Mouse (Mus musculus) lung, postnatal 25 days (tissue): Measurements from ENCODE around the gene Garem2.

Experiments used
- DNase-seq: peaks from one replicate; pipeline ENCODE4 v3.0.0; 2022; ENCODE audit warnings: low spot score

Garem2 gene

GRCm38 (mm10) chr5:30111771-30112170 is 6.8 kb downstream of the Garem2 start:
- DNase-seq = no peak

- DNase-seq = no peak
These were observed 7.6 kb downstream of the Garem2 start for GRCm38 (mm10) chr5:30112533-30113068.

GRCm38 (mm10) chr5:30113881-30114760 is 9.2 kb downstream of the Garem2 start:
- DNase-seq = peak; percentile 24

DNA sequence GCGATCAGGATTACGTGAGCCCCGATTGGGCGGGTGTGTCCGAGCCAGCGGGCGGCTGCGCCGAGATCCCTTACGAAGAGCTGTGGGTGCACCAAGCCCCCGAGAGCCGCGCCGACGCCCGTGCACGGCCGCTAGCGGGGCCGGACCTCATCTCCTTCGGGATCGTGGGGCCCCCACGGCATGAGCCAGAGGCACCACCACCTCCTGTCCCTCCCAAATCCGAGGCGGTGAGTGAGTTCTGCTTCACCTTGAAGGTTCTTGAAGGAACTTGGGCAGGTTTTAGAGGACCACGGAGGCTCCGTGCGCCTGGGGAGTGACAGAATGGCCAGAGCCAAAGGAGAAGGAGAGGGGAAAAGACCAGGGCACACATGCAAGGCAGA is 9.8 kb downstream of the Garem2 start:
- no peak for DNase-seq

- DNase-seq = no peak
These were observed 10.8 kb downstream of the Garem2 start for GRCm38 (mm10) chr5:30115718-30116117.

DNA sequence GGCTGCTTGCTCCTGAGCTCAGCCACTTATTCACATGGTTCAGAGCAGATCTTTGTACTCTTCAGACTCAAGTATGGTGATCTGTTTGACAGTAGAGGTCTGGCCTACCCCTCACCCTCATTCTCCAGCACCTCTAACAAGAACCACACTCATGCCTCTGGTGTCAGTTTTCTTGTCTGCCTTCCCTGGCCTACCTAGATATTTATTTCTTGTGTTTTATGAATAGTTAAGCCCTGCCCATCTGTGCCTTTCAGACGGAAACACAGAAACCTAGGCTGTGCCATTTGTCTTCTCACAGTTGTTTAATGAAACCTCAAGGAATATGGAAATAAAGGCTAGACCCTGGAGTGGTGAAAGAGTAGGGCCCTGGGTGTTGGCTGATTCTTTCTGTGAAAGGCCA is 13.1 kb downstream of the Garem2 start:
- DNase-seq = no peak

DNA sequence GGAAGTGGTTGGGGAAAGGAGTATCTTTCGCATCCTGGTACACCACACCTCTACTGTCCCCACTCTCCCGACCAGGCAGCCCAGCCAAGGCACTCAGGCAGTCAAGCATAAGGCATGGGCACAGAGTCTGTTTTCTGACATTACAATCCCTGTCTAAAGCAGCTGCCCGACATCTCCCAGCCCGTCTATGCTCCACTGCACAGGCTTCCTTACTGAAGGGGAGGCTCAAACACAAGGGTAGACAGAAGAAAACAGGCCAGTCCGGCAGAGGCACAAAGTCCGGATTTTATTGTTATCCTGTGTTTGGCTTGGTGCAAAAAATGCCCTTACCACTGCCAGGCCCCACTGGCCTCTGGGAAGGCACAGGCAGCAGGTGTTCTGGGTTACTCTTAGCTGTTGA is 14.2 kb downstream of the Garem2 start:
- no peak for DNase-seq

- DNase-seq = no peak
These were observed 15.1 kb downstream of the Garem2 start for GRCm38 (mm10) chr5:30120106-30120505.

GRCm38 (mm10) chr5:30122481-30122880 is 17.5 kb downstream of the Garem2 start:
- no peak for DNase-seq

DNA sequence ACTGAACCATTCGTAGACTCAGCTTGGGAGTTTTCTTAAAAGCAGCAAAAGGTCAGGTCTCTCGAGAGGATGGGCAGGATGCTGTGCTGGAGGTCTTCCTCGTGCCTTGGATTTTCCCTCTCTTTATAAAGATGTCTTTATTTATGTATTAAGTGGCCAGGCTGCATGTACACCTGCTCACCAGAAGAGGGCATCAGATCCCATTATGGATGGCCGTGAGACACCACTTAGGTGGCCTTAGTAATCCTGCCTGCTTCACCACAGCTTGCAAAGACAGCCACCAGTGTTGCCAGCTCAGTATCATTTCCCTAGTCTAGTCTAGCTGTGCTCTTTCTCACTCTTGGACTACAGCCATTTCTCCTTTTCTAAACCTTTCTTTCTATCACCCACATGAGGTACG is 20.6 kb downstream of the Garem2 start:
- peak; percentile 35 for DNase-seq

DNA sequence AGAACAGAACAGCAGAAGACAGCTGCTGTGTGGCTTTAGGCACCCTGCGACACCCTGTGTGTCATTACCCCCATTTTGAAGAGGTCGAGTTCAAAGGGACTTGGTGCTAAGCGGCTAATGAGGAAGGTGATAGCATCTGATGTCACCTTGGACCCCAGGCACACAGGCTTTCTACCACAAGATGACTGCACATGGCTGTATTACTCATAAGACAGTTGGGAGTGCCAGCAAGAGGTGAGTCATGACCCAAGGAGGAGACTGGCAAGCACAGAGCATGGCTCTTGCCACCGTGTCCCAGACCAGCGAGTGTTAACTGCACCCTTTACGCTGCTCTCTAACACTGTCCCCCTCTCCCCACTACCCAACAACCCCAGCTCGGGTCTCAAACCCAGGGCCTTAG is 21.8 kb downstream of the Garem2 start:
- DNase-seq = no peak

- DNase-seq = no peak
These were observed 23.1 kb downstream of the Garem2 start for GRCm38 (mm10) chr5:30127921-30128597.

DNA sequence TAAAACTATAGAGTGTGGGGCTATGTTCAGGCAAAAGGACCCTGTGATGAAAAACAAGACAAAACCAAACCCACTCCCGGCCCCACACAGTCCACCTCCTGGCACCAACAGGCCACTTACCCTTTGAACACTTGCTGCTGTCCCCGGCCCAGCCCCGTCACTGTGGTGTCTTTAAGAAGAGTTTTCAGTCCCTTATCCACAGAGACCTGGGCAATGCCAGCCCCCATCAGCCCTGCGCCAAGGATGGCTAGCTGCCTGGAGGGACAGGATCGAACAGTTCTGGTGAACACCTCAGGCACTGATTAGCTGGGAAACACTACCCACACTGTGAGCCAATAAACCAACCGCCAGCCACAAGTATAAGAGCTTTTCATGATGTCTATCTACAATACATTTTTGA is 23.7 kb downstream of the Garem2 start:
- DNase-seq = no peak

DNA sequence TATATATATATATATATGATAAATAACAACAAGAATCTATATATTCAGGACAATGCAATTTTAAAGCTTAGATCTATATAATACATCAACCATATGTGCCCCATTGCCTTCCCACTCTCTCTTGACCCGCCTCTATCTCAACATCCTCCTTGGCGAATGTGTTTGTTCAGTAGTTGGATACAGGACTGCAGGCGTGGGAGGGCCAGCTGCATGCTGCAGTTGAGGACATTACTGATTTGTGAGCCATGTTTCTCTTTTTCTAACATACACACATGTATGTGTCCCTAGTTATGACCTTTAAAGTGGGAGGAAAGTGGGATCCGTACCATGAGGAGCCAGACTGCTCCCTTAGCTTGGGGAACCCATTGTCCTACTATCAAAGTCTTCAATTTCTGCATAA is 26.3 kb downstream of the Garem2 start:
- DNase-seq = no peak

- no peak for DNase-seq
These were observed 27.2 kb downstream of the Garem2 start for GRCm38 (mm10) chr5:30132173-30132572.

DNA sequence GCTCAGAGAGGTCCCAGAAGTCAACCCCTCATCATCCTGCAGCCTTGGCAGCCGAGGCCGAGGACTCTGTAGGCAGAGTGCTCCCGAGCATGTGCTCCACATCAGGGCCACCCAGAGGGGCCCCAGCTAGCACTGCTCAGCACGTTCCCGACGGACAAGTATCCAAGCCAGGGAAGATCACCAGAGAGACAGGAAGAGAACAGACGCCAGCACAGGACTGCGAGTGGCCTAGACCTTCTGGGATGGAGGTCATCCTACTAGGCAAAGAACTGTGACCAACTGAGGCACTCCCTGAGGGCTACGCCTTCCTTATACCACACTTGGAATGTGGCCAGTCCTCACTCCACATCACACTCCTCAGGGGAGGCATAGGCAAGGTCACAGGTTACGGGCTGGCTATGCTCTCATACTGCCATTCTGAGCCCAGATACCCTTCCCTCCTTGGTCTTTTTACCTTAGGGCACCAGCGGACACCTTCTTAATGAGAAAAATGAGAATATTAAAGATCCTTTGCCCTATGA is 30.8 kb downstream of the Garem2 start:
- DNase-seq = no peak

GRCm38 (mm10) chr5:30137271-30137670 is 32.3 kb downstream of the Garem2 start:
- no peak for DNase-seq

GRCm38 (mm10) chr5:30138193-30138592 is 33.2 kb downstream of the Garem2 start:
- no peak for DNase-seq

- no peak for DNase-seq
These were observed 41.6 kb downstream of the Garem2 start for GRCm38 (mm10) chr5:30146526-30146925.

DNA sequence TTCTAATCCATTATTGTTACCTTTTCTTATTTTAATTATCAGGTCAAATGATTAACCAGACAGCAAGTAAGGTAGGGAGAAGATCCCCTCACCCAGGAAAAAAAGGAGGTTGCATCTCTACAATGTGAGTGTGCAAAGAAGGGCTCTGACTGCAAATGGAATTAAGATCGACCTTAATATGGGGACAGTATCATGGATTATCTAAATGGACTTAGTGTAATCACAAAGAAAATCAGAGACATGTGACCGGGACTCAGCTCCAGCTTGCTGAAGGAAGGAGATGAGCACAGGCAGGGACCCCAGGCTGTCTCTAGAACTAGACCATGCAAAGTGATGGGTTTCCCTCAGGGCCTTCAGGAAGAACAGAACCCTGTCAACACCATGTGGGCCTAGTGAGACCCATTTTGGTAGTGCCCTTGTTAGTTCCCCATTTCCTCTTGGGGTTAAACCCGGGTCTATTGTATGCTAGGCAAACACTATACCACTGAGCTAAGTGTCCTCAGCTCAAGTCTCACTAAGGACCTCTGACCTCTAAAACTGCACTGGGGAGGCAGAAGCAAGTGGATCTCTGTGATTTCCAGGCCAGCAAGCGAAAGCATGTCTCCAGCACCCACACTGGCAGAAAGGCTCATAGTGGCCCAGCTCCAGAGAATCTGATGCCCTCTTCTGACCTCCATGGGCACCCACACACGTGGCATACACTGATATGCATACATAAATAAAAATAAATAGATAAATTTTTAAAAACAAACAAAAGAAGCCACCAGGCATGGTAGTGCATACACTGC is 43.4 kb downstream of the Garem2 start:
- DNase-seq = no peak

DNA sequence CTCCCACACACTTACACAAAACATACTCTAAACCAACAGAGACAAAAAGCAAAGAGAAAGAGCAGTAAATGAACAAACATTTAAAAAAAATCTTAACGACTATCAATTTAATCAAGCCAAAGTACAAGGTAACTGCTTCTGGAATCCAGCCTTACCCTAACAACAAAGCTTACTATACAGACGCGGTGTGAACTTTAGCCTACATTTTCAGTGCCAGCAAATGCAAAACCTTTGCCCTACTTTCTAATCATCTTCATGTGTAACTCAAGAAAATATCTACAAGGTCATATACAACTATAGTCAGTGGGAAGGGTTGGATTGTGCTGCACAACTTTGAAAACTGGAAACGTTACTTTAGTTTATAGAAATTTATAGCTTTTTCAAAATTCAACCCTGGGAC is 47.0 kb downstream of the Garem2 start:
- DNase-seq = no peak

- DNase-seq = no peak
These were observed 47.5 kb downstream of the Garem2 start for GRCm38 (mm10) chr5:30152413-30152812.
